Mouse (Mus musculus): Measurements from ENCODE around the gene 4921504E06Rik.

- TF ChIP-seq MYOG (IDR thresholded peaks at IDR 0.05; ENCODE audit: control insufficient read depth in 1 of 3, insufficient read depth in 1 of 3, insufficient read length in 2 of 3, low read depth in 2 of 3) (no peak), POLR2AphosphoS2 (IDR thresholded peaks at IDR 0.05; ENCODE audit: insufficient read length, low read depth) (no peak), POLR2A (IDR thresholded peaks at IDR 0.05; ENCODE audit: insufficient read length, low read depth) (no peak)
Measured at GRCm38 (mm10) chr2:19429691-19430690, 123.7 kb downstream of the 4921504E06Rik start.

Data from myocyte (in vitro differentiated cells).